Mouse (Mus musculus) hindbrain, embryonic 10.5 days (tissue): ENCODE data around the gene Iyd. TPM values are rescaled to one million over a fixed set of nuclear protein-coding genes. Genes with fewer than 3 reads are reported as not detected.
A peak's percentile ranks its signal among the peaks of the same experiment; 100 is the strongest.
"Not testable (repeated sequence)": the region's sequence is repeated elsewhere in the genome, so short reads cannot be mapped to it uniquely, and the experiment has no call there.

Experiments used
- DNase-seq: peaks from one replicate; pipeline ENCODE4 v3.0.0-alpha.2; 2017; ENCODE audit warnings: low spot score
- H3K27ac ChIP-seq: fragments of 300-500 bp; sonication (generic); 2 replicates; pipeline ENCODE4 v1.5.1; 2016; ENCODE audit warnings: mild to moderate bottlenecking, moderate library complexity
- H3K27me3 ChIP-seq: fragments of 300-500 bp; sonication (generic); 2 replicates; pipeline ENCODE4 v1.6.1; 2016; ENCODE audit warnings: mild to moderate bottlenecking; ENCODE audit not compliant: poor library complexity, insufficient read depth, severe bottlenecking
- H3K36me3 ChIP-seq: fragments of 300-500 bp; sonication (generic); 2 replicates; pipeline ENCODE4 v1.6.1; 2016; ENCODE audit warnings: mild to moderate bottlenecking, moderate library complexity
- H3K4me1 ChIP-seq: fragments of 300-500 bp; sonication (generic); replicated peaks from 2 replicates; pipeline ENCODE4 v1.6.1; 2016; ENCODE audit warnings: mild to moderate bottlenecking
- H3K4me3 ChIP-seq: fragments of 300-500 bp; sonication (generic); 2 replicates; pipeline ENCODE4 v1.5.1; 2016; ENCODE audit warnings: mild to moderate bottlenecking, moderate library complexity
- H3K9me3 ChIP-seq: fragments of 300-500 bp; sonication (generic); 2 replicates; pipeline ENCODE4 v1.6.1; 2016; ENCODE audit warnings: mild to moderate bottlenecking, moderate library complexity
- WGBS: fragments of 180-500 bp; shearing (Covaris S2); methylation state at CpG from one replicate; pipeline ENCODE4 v1.1.7; 2016; 5-methylcytosine and 5-hydroxymethylcytosine counted together
- polyA plus RNA-seq: library from polyadenylated mRNA; unstranded; fragments of >200 nt; fragmentation: Nextera tagmentation; extraction: Ambion mirVana; gene quantifications from 2 replicates; pipeline ENCODE4 v1.2.1, GENCODE M21; 2016

The Iyd gene
- polyA plus RNA-seq, result not detected in 2 replicates

- no peak within 1 kb of the TSS for H3K27ac ChIP-seq
- 81% methylated on average over 16 of the region's 16 CpGs for WGBS
- no peak within 1 kb of the TSS for H3K4me3 ChIP-seq
- H3K27me3 ChIP-seq, result no peaks in the 10 kb centered on the region
- no peaks in the 10 kb centered on the region for H3K36me3 ChIP-seq
- H3K9me3 ChIP-seq, result no peaks in the 10 kb centered on the region
- H3K4me1 ChIP-seq, result peaks cover 10% of the 10 kb centered on the region
- DNase-seq, result no peak
Observed at GRCm38 (mm10) chr10:3540003-3540827, at the start of gene Iyd. TSS of gene Iyd (plus strand) at chr10:3540240.

DNA sequence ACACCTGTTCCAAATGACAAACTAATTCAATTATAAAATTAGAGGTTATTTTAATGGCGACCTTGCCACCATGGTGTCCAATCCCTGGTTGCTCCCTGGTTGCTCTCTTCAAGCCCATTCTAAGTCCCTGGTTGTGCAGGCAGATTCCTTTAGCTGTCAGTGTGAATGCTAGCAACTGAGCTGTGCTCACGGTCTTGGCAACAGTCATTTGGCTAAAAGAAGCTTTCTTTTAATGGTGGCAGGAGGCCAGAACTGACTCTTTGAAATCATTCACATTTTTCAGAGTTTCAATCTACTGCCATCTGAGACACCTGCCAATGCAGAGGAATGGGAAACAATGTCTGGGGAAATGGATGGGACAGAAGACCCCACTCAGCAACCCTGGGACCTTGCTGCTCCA lies 43.2 kb upstream of the Iyd start:
- Histone ChIP-seq H3K4me1 (no peaks in the 10 kb centered on the region), H3K27ac (no peak overlapping the region), H3K36me3 (no peaks in the 10 kb centered on the region), H3K9me3 (0 out of 2 replicates have a peak, but pooled peaks cover 14% of the 10 kb centered on the region), H3K4me3 (no peak overlapping the region), H3K27me3 (no peaks in the 10 kb centered on the region)
- no peak for DNase-seq
- WGBS, result 91% methylated on average over 2 of the region's 2 CpGs

DNA sequence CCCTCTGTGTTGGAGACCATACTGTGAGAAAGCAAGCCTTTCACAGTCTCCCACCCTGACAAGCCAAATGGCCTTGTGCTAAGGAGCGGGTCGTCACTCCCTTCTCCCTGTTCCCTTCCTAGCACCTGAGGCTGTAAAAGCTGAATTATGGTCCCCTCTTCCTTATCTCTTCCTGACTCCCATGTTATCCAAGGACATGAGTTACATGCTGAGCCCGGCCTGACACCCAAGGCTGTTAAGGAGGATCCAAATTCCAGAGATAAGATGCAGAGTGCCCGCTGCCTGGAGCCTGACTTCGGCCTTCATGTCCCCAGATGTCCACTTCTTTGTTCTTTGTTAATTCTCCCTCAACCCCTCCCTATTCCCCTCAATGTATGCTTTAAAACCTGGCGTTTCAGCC lies 39.2 kb upstream of the Iyd start:
- not testable (repeated sequence) for H3K27me3 ChIP-seq, DNase-seq, H3K36me3 ChIP-seq, H3K27ac ChIP-seq, H3K4me1 ChIP-seq, H3K4me3 ChIP-seq
- 95% methylated on average over 6 of the region's 6 CpGs for WGBS
- H3K9me3 ChIP-seq, result 0 out of 2 replicates have a peak, but pooled peaks cover 16% of the 10 kb centered on the region

GRCm38 (mm10) chr10:3507484-3508221 lies 32.4 kb upstream of the Iyd start:
- Histone ChIP-seq H3K9me3 (no peaks in the 10 kb centered on the region), H3K4me1 (no peaks in the 10 kb centered on the region; the same call in 1 of the 2 replicates), H3K27me3 (no peaks in the 10 kb centered on the region), H3K36me3 (no peaks in the 10 kb centered on the region), H3K4me3 (no peak overlapping the region), H3K27ac (no peak overlapping the region)
- DNase-seq, result no peak
- 90% methylated on average over 8 of the region's 8 CpGs for WGBS

DNA sequence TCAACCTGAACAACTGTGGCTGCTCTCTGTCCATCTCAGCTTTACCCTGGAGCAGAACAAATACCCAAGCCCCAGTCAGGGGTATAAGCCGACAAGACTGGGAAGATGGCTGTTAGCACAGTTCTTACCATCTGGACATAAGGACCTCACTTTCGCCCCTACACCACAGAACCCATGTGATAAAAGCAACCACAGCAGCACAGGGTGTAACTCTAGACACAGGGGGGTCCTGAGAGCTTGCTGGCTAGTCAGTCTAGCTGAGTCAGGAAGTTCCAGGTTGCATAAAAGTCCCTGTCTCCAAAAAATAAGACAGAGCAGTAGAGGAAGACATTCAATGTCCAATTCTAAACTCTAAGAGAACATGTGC lies 31.8 kb upstream of the Iyd start:
- Histone ChIP-seq H3K27ac (no peak overlapping the region), H3K36me3 (no peaks in the 10 kb centered on the region), H3K4me1 (no peaks in the 10 kb centered on the region; the same call in 1 of the 2 replicates), H3K27me3 (no peaks in the 10 kb centered on the region), H3K4me3 (no peak overlapping the region), H3K9me3 (no peaks in the 10 kb centered on the region)
- DNase-seq, result no peak
- 82% methylated on average over 2 of the region's 2 CpGs for WGBS

- 72% methylated on average over 2 of the region's 2 CpGs for WGBS
Observed at GRCm38 (mm10) chr10:3508746-3509145, 31.3 kb upstream of the Iyd start.

DNA sequence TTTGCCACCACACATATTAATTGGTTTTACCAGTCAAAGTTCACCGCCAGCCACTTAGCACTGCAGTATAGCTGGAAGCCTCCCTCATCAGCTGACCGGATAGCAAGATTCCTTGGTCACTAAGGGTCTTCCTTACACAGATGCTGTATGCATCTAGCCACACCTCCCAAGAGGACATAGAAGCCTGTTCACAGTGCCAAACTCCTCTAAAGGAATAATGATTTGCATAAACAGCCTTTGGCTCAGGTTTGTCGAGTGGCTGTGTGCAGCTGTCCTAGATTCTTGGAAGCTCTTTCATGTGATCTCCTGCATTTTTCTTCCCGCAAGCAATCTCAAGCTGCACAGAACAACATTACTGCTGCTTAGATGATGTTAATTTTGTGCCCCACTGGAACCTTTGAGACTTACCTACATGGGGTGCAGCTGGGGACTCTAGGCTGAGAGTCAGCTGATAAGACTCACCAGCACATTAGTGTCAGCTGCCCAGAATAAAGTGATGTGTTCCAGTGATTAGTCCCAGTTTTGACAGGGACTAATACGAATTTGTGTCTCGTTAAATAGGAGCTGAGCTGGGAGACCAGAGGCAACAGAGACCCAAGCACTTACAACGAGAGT lies 30.3 kb upstream of the Iyd start:
- Histone ChIP-seq H3K27me3 (no peaks in the 10 kb centered on the region), H3K27ac (no peak overlapping the region), H3K9me3 (no peaks in the 10 kb centered on the region), H3K4me1 (peaks cover 2% of the 10 kb centered on the region; the same call in 1 of the 2 replicates), H3K36me3 (no peaks in the 10 kb centered on the region), H3K4me3 (no peak overlapping the region)
- DNase-seq, result no peak
- WGBS, result 80% methylated on average over 7 of the region's 7 CpGs

More at GRCm38 (mm10) chr10:3508746-3509145, 31.3 kb upstream of the Iyd start:
- Histone ChIP-seq H3K27ac (no peak overlapping the region), H3K27me3 (no peaks in the 10 kb centered on the region), H3K9me3 (no peaks in the 10 kb centered on the region), H3K36me3 (no peaks in the 10 kb centered on the region), H3K4me3 (no peak overlapping the region), H3K4me1 (no peaks in the 10 kb centered on the region; the same call in 1 of the 2 replicates)
- no peak for DNase-seq

- Histone ChIP-seq H3K27me3 (no peaks in the 10 kb centered on the region), H3K4me3 (no peak overlapping the region), H3K4me1 (peaks cover 3% of the 10 kb centered on the region; the same call in 1 of the 2 replicates), H3K36me3 (no peaks in the 10 kb centered on the region), H3K27ac (no peak overlapping the region), H3K9me3 (no peaks in the 10 kb centered on the region)
- 79% methylated on average over 3 of the region's 3 CpGs for WGBS
- no peak for DNase-seq
Observed at GRCm38 (mm10) chr10:3510486-3510885, 29.6 kb upstream of the Iyd start.

GRCm38 (mm10) chr10:3511401-3511800 lies 28.6 kb upstream of the Iyd start:
- DNase-seq, result no peak
- WGBS, result 70% methylated on average over 3 of the region's 3 CpGs
- Histone ChIP-seq H3K36me3 (no peaks in the 10 kb centered on the region), H3K4me3 (no peak overlapping the region), H3K27ac (no peak overlapping the region), H3K9me3 (no peaks in the 10 kb centered on the region), H3K27me3 (no peaks in the 10 kb centered on the region), H3K4me1 (peaks cover 3% of the 10 kb centered on the region; the same call in 1 of the 2 replicates)

DNA sequence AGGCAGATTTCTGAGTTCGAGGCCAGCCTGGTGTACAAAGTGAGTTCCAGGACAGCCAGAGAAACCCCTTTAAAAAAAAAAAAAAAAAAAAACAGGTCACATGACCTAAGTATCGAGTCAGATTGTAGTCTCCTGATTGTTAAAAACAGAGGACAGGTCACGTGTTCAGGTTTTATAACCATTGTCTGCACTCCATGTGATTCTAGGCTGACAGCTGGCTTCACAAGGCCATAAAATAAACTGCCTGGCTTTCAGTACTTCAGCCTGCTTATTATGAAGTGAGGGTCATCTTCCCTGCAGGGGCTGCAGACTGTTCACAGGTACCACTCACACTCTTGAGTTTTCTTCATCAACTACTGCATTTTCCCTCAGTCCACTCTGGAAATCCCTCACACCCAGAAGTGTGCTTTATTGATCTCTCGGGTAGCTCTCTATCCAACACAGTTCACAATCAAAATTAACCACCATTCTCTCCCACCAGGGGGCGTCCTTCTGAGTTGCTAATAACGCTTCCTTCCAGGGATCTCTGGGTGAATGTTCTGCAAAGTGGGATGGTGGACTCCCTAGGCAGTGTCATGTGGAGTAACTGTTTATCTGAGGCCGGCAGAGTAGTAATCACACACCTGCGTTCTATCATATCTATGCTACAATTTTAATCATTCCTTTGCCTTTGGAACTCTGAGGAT lies 27.3 kb upstream of the Iyd start:
- H3K27ac ChIP-seq, result no peak overlapping the region
- peak; percentile 12 for DNase-seq
- WGBS, result 75% methylated on average over 8 of the region's 8 CpGs
- no peaks in the 10 kb centered on the region for H3K27me3 ChIP-seq
- H3K4me1 ChIP-seq, result peaks cover 3% of the 10 kb centered on the region; the same call in 1 of the 2 replicates
- no peaks in the 10 kb centered on the region for H3K36me3 ChIP-seq
- H3K4me3 ChIP-seq, result no peak overlapping the region
- no peaks in the 10 kb centered on the region for H3K9me3 ChIP-seq

- DNase-seq, result no peak
- Histone ChIP-seq H3K4me1 (peaks cover 3% of the 10 kb centered on the region; the same call in 1 of the 2 replicates), H3K9me3 (no peaks in the 10 kb centered on the region), H3K27ac (no peak overlapping the region), H3K36me3 (no peaks in the 10 kb centered on the region), H3K27me3 (no peaks in the 10 kb centered on the region), H3K4me3 (no peak overlapping the region)
- 69% methylated on average over 6 of the region's 6 CpGs for WGBS
Observed at GRCm38 (mm10) chr10:3513947-3514346, 26.1 kb upstream of the Iyd start.

GRCm38 (mm10) chr10:3514634-3515033 lies 25.4 kb upstream of the Iyd start:
- Histone ChIP-seq H3K27ac (no peak overlapping the region), H3K4me3 (no peak overlapping the region), H3K27me3 (no peaks in the 10 kb centered on the region), H3K9me3 (0 out of 2 replicates have a peak, but pooled peaks cover 3% of the 10 kb centered on the region), H3K36me3 (no peaks in the 10 kb centered on the region), H3K4me1 (peaks cover 3% of the 10 kb centered on the region; the same call in 1 of the 2 replicates)
- DNase-seq, result no peak
- 86% methylated on average over 1 of the region's 1 CpGs for WGBS
